Mouse (Mus musculus) ZHBTc4 (cell line): ENCODE data around the gene Slc33a1.

Source experiments
- DNase-seq: peaks from one replicate; pipeline ENCODE4 v3.0.0-alpha.2; 2011; ENCODE audit warnings: low read depth, low spot score

The Slc33a1 gene

GRCm38 (mm10) chr3:63964100-63964921, at the start of gene Slc33a1:
Slc33a1 (minus strand) TSS chr3:63964768.
- DNase-seq = peak; percentile 99

- DNase-seq = no peak
Observed at GRCm38 (mm10) chr3:63988722-63989440, 24.3 kb upstream of the Slc33a1 start.

DNA sequence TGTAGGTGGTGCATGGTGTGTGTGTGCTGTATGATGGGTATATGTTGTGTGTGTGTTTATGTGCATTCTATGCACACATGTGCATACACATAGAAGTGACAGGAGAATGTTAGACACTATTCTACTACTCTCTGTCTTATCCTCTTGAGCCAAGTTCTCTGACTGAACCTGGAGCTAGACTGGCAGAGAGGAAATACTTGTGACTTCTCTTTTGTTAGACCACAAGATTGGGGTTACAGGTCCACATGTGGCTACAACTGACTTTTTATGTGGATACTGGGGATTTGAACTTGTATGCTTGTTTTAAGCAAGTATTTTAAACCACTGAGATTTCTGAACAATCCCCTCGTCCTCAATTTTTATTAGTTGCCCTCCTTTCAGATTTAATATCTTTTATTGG, 22.1 kb upstream of the Slc33a1 start:
- no peak for DNase-seq

DNA sequence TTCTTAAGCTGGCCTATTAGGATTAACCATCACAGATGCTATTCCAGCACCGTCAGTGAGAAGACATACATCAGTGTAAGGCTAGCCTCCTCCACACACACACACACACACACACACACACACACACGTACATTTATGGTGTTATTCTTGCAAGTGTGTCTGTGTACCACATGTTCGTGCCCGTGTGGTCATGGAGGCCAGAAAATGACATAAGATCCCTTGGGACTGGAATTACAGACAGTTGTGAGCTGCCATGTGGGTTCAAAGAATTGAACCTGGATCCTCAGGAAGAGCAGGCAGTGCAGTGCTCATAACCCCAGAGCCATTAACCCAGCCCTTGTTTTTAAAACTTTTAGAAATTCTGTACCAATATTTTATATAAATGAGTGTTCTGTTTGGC, 13.3 kb upstream of the Slc33a1 start:
- no peak for DNase-seq

DNA sequence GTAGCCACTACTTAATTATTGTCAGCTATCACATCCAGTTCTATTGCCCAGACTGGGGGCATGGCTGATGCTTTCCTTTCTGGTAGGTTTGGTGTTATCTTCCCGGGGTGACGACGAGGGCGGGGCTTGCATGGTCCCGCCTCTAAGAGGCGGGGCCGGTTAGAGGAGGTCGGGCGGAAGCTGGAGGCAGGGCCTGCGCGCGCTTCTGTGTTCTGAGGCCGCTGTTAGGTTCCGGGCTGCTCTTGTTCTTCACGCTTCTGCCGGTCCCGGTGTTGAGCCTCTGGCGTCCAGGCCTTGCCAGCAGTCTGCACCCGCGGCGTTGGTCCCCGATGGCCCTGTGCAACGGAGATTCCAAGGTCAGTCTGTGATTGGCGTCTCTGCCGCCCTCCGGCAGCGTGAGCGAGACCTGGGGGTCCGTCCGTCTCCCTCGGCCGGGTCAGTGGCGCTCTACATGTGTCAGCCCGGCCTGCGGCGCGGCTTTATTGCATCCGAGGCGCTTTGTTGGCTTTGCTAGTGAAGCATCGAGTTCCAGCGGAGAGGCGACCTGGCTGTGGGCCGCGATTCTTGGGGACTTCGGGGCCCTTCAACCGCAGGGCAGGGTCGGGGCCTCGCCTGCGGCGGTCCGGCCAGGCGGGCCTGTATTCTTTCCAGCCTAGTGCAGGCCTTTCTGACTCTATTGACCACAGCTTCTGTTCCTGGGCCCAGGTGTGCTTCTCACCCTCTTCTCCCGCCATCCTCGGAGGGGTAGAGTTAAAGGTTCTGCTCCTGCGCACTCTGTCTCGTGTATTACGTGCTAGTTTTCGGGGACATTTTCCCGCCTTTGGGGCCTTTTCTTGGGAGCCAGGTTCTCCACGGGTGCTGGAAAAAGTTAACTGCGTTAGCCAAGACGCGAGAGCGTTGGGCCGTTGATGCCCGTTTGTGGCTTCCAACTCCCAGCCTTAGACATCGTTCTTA, 11.7 kb upstream of the Slc33a1 start, which contains the start of gene Gmps:
Gene Gmps (plus strand): TSS at position 152 of the 954 bp plus-strand sequence.
- peak; percentile 97 for DNase-seq

DNA sequence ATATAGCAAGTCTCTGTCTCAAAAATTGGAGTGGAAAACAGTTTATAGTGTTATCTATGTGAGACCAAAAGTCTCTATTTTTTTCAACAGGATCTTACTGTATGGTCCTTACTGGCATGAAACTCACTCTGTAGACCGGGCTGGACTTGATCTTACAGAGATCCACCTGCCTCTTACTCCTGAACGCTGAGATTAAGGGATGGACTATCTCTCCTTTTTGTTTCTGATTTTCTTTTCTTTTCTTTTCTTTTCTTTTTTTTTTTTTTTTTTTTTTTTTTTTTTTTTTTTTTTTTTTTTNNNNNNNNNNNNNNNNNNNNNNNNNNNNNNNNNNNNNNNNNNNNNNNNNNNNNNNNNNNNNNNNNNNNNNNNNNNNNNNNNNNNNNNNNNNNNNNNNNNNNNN, 1.4 kb upstream of the Slc33a1 start:
- no peak for DNase-seq

DNA sequence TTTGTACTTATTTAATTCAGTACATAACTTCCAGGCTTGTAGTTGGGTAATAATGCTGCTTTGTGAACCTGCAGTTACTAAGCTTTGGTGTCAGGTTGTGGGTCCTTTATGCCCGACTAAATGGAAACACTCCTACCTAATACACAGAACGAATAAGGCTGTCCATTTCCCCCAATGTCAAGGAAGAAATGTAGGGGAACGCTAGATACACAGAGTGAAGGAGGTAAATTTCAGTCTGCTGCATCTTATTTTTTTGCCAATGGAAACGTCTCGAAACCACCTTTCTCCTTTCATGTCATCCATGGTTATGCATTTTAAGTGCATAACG, 318 bp upstream of the Slc33a1 start:
- no peak for DNase-seq

GRCm38 (mm10) chr3:63963421-63964099, 1.0 kb downstream of the Slc33a1 start:
- DNase-seq = peak; percentile 8

- DNase-seq = no peak
Observed at GRCm38 (mm10) chr3:63949837-63950236, 14.7 kb downstream of the Slc33a1 start.

DNA sequence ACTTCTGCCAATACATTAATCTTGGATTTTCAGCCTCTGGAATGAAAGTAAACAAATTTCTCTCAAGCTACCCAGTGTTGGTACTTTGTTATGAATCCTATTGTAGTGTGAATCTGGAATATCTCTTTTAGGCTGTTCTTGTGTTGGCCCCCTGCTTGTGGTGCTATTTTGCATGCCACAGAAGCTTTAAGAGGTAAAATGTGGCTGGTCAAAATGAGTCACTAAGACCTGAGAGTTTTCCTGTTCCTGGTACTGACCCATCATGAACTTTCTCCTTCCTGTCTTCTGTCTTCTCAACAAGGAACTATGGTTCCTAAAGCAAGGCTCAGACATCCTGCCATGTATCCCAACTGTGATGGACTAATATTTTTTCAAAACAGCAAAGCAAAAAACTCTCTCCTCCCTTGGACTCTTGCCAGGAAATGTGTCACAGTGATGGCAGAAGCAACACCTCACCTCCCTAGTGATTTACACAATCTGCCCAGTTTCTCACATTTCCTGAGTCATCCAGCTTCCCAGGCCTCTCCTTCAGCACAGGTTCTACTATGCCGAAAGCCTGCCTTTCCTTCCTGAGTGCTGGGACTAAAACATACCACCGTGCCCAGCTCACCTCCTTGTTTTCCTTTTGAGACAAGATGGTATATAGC, 23.2 kb downstream of the Slc33a1 start:
- DNase-seq = no peak

GRCm38 (mm10) chr3:63938928-63939327, 25.6 kb downstream of the Slc33a1 start:
- DNase-seq = no peak

- DNase-seq = peak; percentile 91
Observed at GRCm38 (mm10) chr3:63928878-63929859, 35.4 kb downstream of the Slc33a1 start, which contains the start of gene E130311K13Rik. E130311K13Rik (minus strand) TSS chr3:63929472.

DNA sequence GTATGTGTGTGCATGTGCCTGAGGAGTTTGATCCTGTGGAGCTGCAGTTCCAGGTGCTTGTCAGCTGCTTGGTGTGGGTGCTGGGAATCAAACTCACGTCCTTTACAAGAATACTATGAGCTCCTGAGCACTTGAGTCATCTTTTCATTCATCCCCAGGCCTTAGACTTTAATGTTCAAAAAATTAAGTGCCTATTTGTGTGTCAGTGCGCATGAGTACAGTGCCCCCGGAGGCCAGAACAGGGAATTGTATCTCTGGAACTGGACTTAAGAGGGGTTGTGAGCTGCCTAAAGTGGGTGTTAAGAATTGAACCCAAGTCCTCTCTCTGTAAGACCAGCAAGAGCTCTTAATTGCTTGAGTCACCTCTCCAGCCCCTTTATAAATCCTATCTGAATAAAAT, 44.9 kb downstream of the Slc33a1 start:
- DNase-seq = peak; percentile 43

DNA sequence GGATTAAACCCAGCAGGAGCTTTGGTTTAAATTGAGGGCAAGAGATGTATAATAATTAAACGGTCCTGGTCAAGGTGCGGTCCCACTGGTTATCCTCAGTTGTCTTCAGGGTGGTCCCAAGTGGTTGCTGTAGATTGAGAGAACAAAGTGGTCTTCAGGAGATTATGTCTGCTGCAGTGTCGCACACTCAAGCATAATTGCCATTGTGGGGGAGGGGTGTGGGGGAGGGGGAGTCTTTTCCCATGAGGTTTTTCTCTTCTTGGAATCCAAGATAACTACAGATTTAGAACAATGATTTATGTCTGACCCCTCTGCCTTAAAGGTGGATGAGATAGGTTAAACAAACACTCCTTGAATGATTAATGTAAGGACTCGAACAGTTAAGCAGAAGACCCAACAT, 54.3 kb downstream of the Slc33a1 start:
- no peak for DNase-seq

DNA sequence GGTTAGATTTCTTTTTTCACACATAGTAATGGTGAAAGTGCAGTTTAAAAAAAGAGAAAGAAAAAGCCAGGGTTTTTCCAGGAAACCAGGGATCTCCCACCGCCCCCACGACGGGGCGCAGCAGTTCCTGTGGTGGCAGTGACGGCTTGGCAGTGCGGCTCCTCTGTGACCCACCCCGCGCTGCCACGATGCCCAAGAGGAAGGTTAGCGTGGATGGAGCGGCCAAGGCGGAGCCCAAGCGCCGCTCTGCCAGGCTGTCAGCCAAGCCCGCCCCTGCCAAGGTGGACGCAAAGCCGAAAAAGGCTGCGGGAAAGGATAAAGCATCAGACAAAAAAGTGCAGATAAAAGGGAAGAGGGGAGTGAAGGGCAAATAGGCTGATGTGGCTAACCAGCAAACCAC, 59.3 kb downstream of the Slc33a1 start:
- peak; percentile 9 for DNase-seq

- no peak for DNase-seq
Observed at GRCm38 (mm10) chr3:63904157-63904556, 60.4 kb downstream of the Slc33a1 start.

- DNase-seq = peak; percentile 62
Observed at GRCm38 (mm10) chr3:63900021-63900571, 64.5 kb downstream of the Slc33a1 start.

- peak; percentile 90 for DNase-seq
Observed at GRCm38 (mm10) chr3:63899309-63899695, 65.3 kb downstream of the Slc33a1 start, which contains the start of gene Plch1. Plch1 (minus strand) TSS chr3:63899472.
